Mouse (Mus musculus) thymus, adult 2 months (tissue): ENCODE measurements at regions not wholly inside any gene's neighbourhood (a gene's known extent, or its start where the extent isn't known, plus 50 kb on each side); places are given as distances from the start of the nearest gene placed in this dataset.

ENCODE experiments used
- CTCF ChIP-seq: fragments of 200-500 bp; IDR thresholded peaks from 2 replicates; pipeline ENCODE4 v1.5.1; 2012; ENCODE audit warnings: mild to moderate bottlenecking, control low read depth, low read length, moderate library complexity, borderline replicate concordance; ENCODE audit not compliant: control insufficient read depth, poor library complexity, insufficient read depth; ENCODE audit errors: extremely low read depth
- POLR2A ChIP-seq: fragments of 200-500 bp; IDR thresholded peaks from 2 replicates; pipeline ENCODE4 v1.6.1; 2012; ENCODE audit warnings: mild to moderate bottlenecking, low read length, control low read depth, moderate library complexity; ENCODE audit not compliant: control insufficient read depth, poor library complexity, insufficient read depth; ENCODE audit errors: extremely low read depth

- TF ChIP-seq CTCF, result no peak
- no peak for TF ChIP-seq POLR2A
These were observed 138.5 kb upstream of the Gm5148 start for GRCm38 (mm10) chr3:37862756-37863155.
